Mouse (Mus musculus) hindbrain, embryonic 14.5 days (tissue): Measurements from ENCODE around the gene Myadml2. TPM values are rescaled to one million over a fixed set of nuclear protein-coding genes. Genes with fewer than 3 reads are reported as not detected.
A peak's percentile ranks its signal among the peaks of the same experiment; 100 is the strongest.

Experiments
- ATAC-seq: fragments of 200-750 bp; cut with Nextera tagmentation; 2 replicates; pipeline ENCODE4 v1.8.0; 2017; ENCODE audit warnings: moderate number of reproducible peaks, mild to moderate bottlenecking, moderate TSS enrichment, moderate library complexity; ENCODE audit not compliant: low FRiP score
- DNase-seq: peaks from one replicate; pipeline ENCODE4 v3.0.0-alpha.2; 2015; ENCODE audit warnings: low spot score
- H3K27ac ChIP-seq: fragments of 300-500 bp; sonication (generic); 2 replicates; pipeline ENCODE4 v1.5.1; 2014; ENCODE audit warnings: mild to moderate bottlenecking, moderate library complexity
- H3K27me3 ChIP-seq: fragments of 300-500 bp; sonication (generic); 2 replicates; pipeline ENCODE4 v1.6.1; 2014; ENCODE audit warnings: mild to moderate bottlenecking, low read length, mixed read lengths; ENCODE audit not compliant: control insufficient read depth, insufficient read depth
- H3K36me3 ChIP-seq: fragments of 300-500 bp; sonication (generic); replicated peaks from 2 replicates; pipeline ENCODE4 v1.6.1; 2014; ENCODE audit not compliant: control insufficient read depth, insufficient read depth
- H3K4me1 ChIP-seq: fragments of 300-500 bp; sonication (generic); replicated peaks from 2 replicates; pipeline ENCODE4 v1.6.1; 2014; ENCODE audit warnings: antibody characterized with exemption, low read length, mixed read lengths; ENCODE audit not compliant: control insufficient read depth, insufficient read depth
- H3K4me2 ChIP-seq: fragments of 300-500 bp; sonication (generic); replicated peaks from 2 replicates; pipeline ENCODE4 v1.6.1; 2014; ENCODE audit warnings: mild to moderate bottlenecking, moderate library complexity
- H3K4me3 ChIP-seq: fragments of 300-500 bp; sonication (generic); replicated peaks from 2 replicates; pipeline ENCODE4 v1.5.1; 2014; ENCODE audit warnings: mild to moderate bottlenecking, low read length
- H3K9ac ChIP-seq: fragments of 300-500 bp; sonication (generic); 2 replicates; pipeline ENCODE4 v1.6.1; 2014
- H3K9me3 ChIP-seq: fragments of 300-500 bp; sonication (generic); 2 replicates; pipeline ENCODE4 v1.6.1; 2016; ENCODE audit warnings: low read length; ENCODE audit not compliant: control insufficient read depth
- WGBS: fragments of 180-500 bp; shearing (Covaris S2); extraction: QIAGEN DNeasy Blood & Tissue Kit; methylation state at CpG from one replicate; pipeline ENCODE4 v1.1.7; 2014; 5-methylcytosine and 5-hydroxymethylcytosine counted together
- polyA plus RNA-seq: library from polyadenylated mRNA; unstranded; fragments of >200 nt; fragmentation: Nextera tagmentation; extraction: Ambion mirVana; gene quantifications from 2 replicates; pipeline ENCODE4 v1.2.1, GENCODE M21; 2014

Gene Myadml2
- polyA plus RNA-seq, 1 experiment from 2014 or later = 1.4 TPM

- no peak overlapping the region for H3K4me2 ChIP-seq
- no peaks in the 10 kb centered on the region for H3K27me3 ChIP-seq
- 93% methylated on average over 23 of the region's 23 CpGs for WGBS
- peaks cover 27% of the 10 kb centered on the region for H3K36me3 ChIP-seq
- no peaks in the 10 kb centered on the region for H3K9me3 ChIP-seq
- DNase-seq (no peak), ATAC-seq (no peak)
- H3K27ac ChIP-seq = no peak overlapping the region
- H3K4me3 ChIP-seq = no peak overlapping the region
- no peak overlapping the region for H3K9ac ChIP-seq
- peaks cover 47% of the 10 kb centered on the region for H3K4me1 ChIP-seq
Observed at GRCm38 (mm10) chr11:120628601-120629340, 19.2 kb downstream of the Myadml2 start.

- H3K9ac ChIP-seq = no peak overlapping the region
- H3K36me3 ChIP-seq = peaks cover 35% of the 10 kb centered on the region
- H3K9me3 ChIP-seq = no peaks in the 10 kb centered on the region
- ATAC-seq = no peak
- H3K27me3 ChIP-seq = no peaks in the 10 kb centered on the region
- H3K4me1 ChIP-seq = peaks cover 52% of the 10 kb centered on the region
- WGBS = 84% methylated on average over 22 of the region's 22 CpGs
- H3K4me2 ChIP-seq = no peak overlapping the region
- no peak overlapping the region for H3K27ac ChIP-seq
- no peak overlapping the region for H3K4me3 ChIP-seq
- DNase-seq = no peak
Observed at GRCm38 (mm10) chr11:120627468-120628300, 20.3 kb downstream of the Myadml2 start.

GRCm38 (mm10) chr11:120626785-120627467, 21.0 kb downstream of the Myadml2 start:
- Histone ChIP-seq H3K9ac (no peak overlapping the region), H3K27ac (no peak overlapping the region), H3K9me3 (no peaks in the 10 kb centered on the region), H3K4me3 (no peak overlapping the region), H3K4me1 (peaks cover 46% of the 10 kb centered on the region), H3K4me2 (no peak overlapping the region), H3K36me3 (peaks cover 41% of the 10 kb centered on the region), H3K27me3 (no peaks in the 10 kb centered on the region)
- ATAC-seq (no peak), DNase-seq (no peak)
- 93% methylated on average over 11 of the region's 11 CpGs for WGBS

GRCm38 (mm10) chr11:120625152-120625775, 22.7 kb downstream of the Myadml2 start, which contains the start of gene Sirt7:
Gene Sirt7 (minus strand): TSS chr11:120625240.
- WGBS = 19% methylated on average over 5 of the region's 5 CpGs
- DNase-seq (no peak), ATAC-seq (peak; percentile 25; the same call in 1 of the 2 replicates)
- Histone ChIP-seq H3K27me3 (no peaks in the 10 kb centered on the region), H3K4me3 (peak within 1 kb of the TSS; percentile 76), H3K9ac (peak within 1 kb of the TSS; percentile 69), H3K9me3 (no peaks in the 10 kb centered on the region), H3K4me1 (peaks cover 31% of the 10 kb centered on the region), H3K36me3 (peaks cover 58% of the 10 kb centered on the region), H3K27ac (peak within 1 kb of the TSS; percentile 66), H3K4me2 (peak within 1 kb of the TSS; percentile 95)

GRCm38 (mm10) chr11:120624680-120625111, 23.3 kb downstream of the Myadml2 start:
- no peaks in the 10 kb centered on the region for H3K27me3 ChIP-seq
- peak; percentile 83 for DNase-seq
- H3K4me2 ChIP-seq = peak overlapping the region; percentile 95
- H3K4me3 ChIP-seq = peak overlapping the region; percentile 76
- H3K27ac ChIP-seq = peak overlapping the region; percentile 66
- H3K4me1 ChIP-seq = peaks cover 26% of the 10 kb centered on the region
- H3K9ac ChIP-seq = peak overlapping the region; percentile 69
- peaks cover 63% of the 10 kb centered on the region for H3K36me3 ChIP-seq
- no peaks in the 10 kb centered on the region for H3K9me3 ChIP-seq
- peak; percentile 81 for ATAC-seq
- under 1% methylated on average over 45 of the region's 53 CpGs for WGBS

GRCm38 (mm10) chr11:120623961-120624679, 23.8 kb downstream of the Myadml2 start:
- Histone ChIP-seq H3K4me3 (peak overlapping the region; percentile 76), H3K4me1 (peaks cover 20% of the 10 kb centered on the region), H3K4me2 (peak overlapping the region; percentile 95), H3K9ac (peak overlapping the region; percentile 69), H3K9me3 (no peaks in the 10 kb centered on the region), H3K36me3 (peaks cover 64% of the 10 kb centered on the region), H3K27ac (peak overlapping the region; percentile 66), H3K27me3 (no peaks in the 10 kb centered on the region)
- 13% methylated on average over 28 of the region's 30 CpGs for WGBS
- DNase-seq = peak; percentile 45
- ATAC-seq = no peak

GRCm38 (mm10) chr11:120622805-120623204, 25.2 kb downstream of the Myadml2 start:
- no peaks in the 10 kb centered on the region for H3K27me3 ChIP-seq
- 92% methylated on average over 6 of the region's 6 CpGs for WGBS
- H3K36me3 ChIP-seq = peaks cover 66% of the 10 kb centered on the region
- H3K9me3 ChIP-seq = no peaks in the 10 kb centered on the region
- H3K27ac ChIP-seq = no peak overlapping the region
- ATAC-seq (no peak), DNase-seq (no peak)
- no peak overlapping the region for H3K4me2 ChIP-seq
- peaks cover 20% of the 10 kb centered on the region for H3K4me1 ChIP-seq
- no peak overlapping the region for H3K4me3 ChIP-seq
- no peak overlapping the region for H3K9ac ChIP-seq

GRCm38 (mm10) chr11:120620195-120620594, 27.8 kb downstream of the Myadml2 start:
- H3K27me3 ChIP-seq = no peaks in the 10 kb centered on the region
- H3K9ac ChIP-seq = no peak overlapping the region
- 95% methylated on average over 14 of the region's 14 CpGs for WGBS
- no peak for DNase-seq
- H3K4me2 ChIP-seq = no peak overlapping the region
- peaks cover 60% of the 10 kb centered on the region for H3K36me3 ChIP-seq
- no peak overlapping the region for H3K27ac ChIP-seq
- no peaks in the 10 kb centered on the region for H3K9me3 ChIP-seq
- peaks cover 33% of the 10 kb centered on the region for H3K4me1 ChIP-seq
- H3K4me3 ChIP-seq = no peak overlapping the region
- no peak for ATAC-seq
